Mouse (Mus musculus) cortical plate, adult 2 months (tissue): ENCODE results near the gene Rbmx.

Source experiments
- CTCF ChIP-seq: fragments of 200-500 bp; IDR thresholded peaks from 2 replicates; pipeline ENCODE4 v1.5.1; 2011; ENCODE audit warnings: mild to moderate bottlenecking, control low read depth, low read length; ENCODE audit not compliant: insufficient read depth; ENCODE audit errors: extremely low read depth
- POLR2A ChIP-seq: fragments of 200-500 bp; IDR thresholded peaks from 2 replicates; pipeline ENCODE4 v1.6.1; 2011; ENCODE audit warnings: mild to moderate bottlenecking, low read length, control low read depth; ENCODE audit not compliant: insufficient read depth; ENCODE audit errors: extremely low read depth

GRCm38 (mm10) chrX:57380915-57381314 lies 11.9 kb downstream of the Rbmx start:
- TF ChIP-seq CTCF (no peak), POLR2A (no peak)
